In genomic region chr6:58922511-58922910, GRCm38 (mm10) we compare ENCODE assay signal across 25 mouse cellular contexts. TPM values are rescaled to one million over a fixed set of nuclear protein-coding genes. Genes with fewer than 3 reads are reported as not detected.
DNase-seq lines count a peak whose midpoint lies in the region; ATAC-seq and TF ChIP-seq lines count a peak whose summit lies in the region.
"Had no signal": no experiment of that assay in that cellular context is flagged by ENCODE, and none has a peak within 500 bp of the region (broad histone marks: within the 10 kb centered on the region; RNA-seq: fewer than 3 reads in every experiment).

No protein-coding gene starts in this region.

- TF ChIP-seq CTCF in liver, adult 2 months (IDR thresholded peaks at IDR 0.05; ENCODE audit: low read depth, low read length): no peak
- TF ChIP-seq CTCF in Patski (IDR thresholded peaks at IDR 0.05): no peak

- H3K27me3 ChIP-seq in liver, adult 2 months (ENCODE audit: control insufficient read depth, insufficient read depth, low read length): no peaks in the 10 kb centered on the region
- H3K27me3 ChIP-seq in liver, embryonic 11.5 days (replicated peaks; ENCODE audit: control insufficient read depth, insufficient read depth, low read length): no peaks in the 10 kb centered on the region
- H3K27me3 ChIP-seq in Patski: no peaks in the 10 kb centered on the region
- H3K27me3 ChIP-seq: forebrain, embryonic 13.5 days; hindbrain, embryonic 12.5 days; hindbrain, embryonic 15.5 days had no signal

- no peak for ATAC-seq in liver, embryonic 11.5 days (replicated peaks; ENCODE audit: low FRiP score)
- ATAC-seq in Patski: peak; percentile 83
- peak; percentile 45 for ATAC-seq in megakaryocyte, adult 5-6 weeks (ENCODE audit: poor library complexity, severe bottlenecking)
- ATAC-seq in megakaryocyte progenitor cell, adult 5-6 weeks (replicated peaks; ENCODE audit: poor library complexity): no peak
- ATAC-seq: CD4-positive, CD25-positive, alpha-beta regulatory T cell, adult 4 months; forebrain, embryonic 13.5 days; forebrain, embryonic 16.5 days had no signal

- in situ Hi-C loops in Patski (cut with MboI; ENCODE audit: low pct_unique_long_range_greater_than_20kb): loop anchor here (10.0 kb wide), 1 partner anchor 252 kb away; no protein-coding TSS in a partner anchor

- no peak overlapping the region for H3K4me3 ChIP-seq in liver, adult 2 months (ENCODE audit: insufficient read depth, low read depth, low read length)
- H3K4me3 ChIP-seq in liver, embryonic 11.5 days (ENCODE audit: low read depth, low read length): no peak overlapping the region
- H3K4me3 ChIP-seq: forebrain, embryonic 10.5 days; forebrain, embryonic 13.5 days; heart, adult 2 months; heart, embryonic 10.5 days; hindbrain, embryonic 12.5 days; hindbrain, embryonic 15.5 days had no signal

- no peak overlapping the region for H3K4me2 ChIP-seq in liver, embryonic 11.5 days
- H3K4me2 ChIP-seq: forebrain, embryonic 13.5 days; hindbrain, embryonic 12.5 days; hindbrain, embryonic 15.5 days had no signal

- H3K36me3 ChIP-seq in liver, adult 2 months (ENCODE audit: control insufficient read depth, insufficient read depth, low read length): peaks cover 6% of the 10 kb centered on the region
- no peaks in the 10 kb centered on the region for H3K36me3 ChIP-seq in liver, embryonic 11.5 days (ENCODE audit: control insufficient read depth, insufficient read depth, low read length)

- WGBS in liver, adult 2 months: 62% methylated on average over 5 of the region's 5 CpGs
- 77% methylated on average over 5 of the region's 5 CpGs for WGBS in liver, embryonic 11.5 days

- H3K9me3 ChIP-seq in liver, embryonic 11.5 days (ENCODE audit: control insufficient read depth, low read length): no peaks in the 10 kb centered on the region
- H3K9me3 ChIP-seq: forebrain, embryonic 10.5 days; forebrain, embryonic 13.5 days; heart, embryonic 10.5 days; hindbrain, embryonic 12.5 days; hindbrain, embryonic 15.5 days had no signal

- no peak overlapping the region for H3K27ac ChIP-seq in liver, adult 2 months (replicated peaks; ENCODE audit: insufficient read depth, low read depth, low read length)
- no peak overlapping the region for H3K27ac ChIP-seq in liver, embryonic 11.5 days (ENCODE audit: low read depth, low read length)
- H3K27ac ChIP-seq: forebrain, embryonic 10.5 days; forebrain, embryonic 13.5 days; heart, adult 2 months; heart, embryonic 10.5 days; hindbrain, embryonic 12.5 days; hindbrain, embryonic 15.5 days had no signal

- H3K9ac ChIP-seq in liver, adult 2 months (ENCODE audit: low read depth, low read length): no peak overlapping the region
- no peak overlapping the region for H3K9ac ChIP-seq in liver, embryonic 11.5 days (ENCODE audit: low read depth, low read length)
- H3K9ac ChIP-seq: forebrain, embryonic 13.5 days; hindbrain, embryonic 12.5 days; hindbrain, embryonic 15.5 days had no signal

- peak; percentile 76 for DNase-seq in liver, adult 2 months (ENCODE audit: extremely low read depth, low read depth, low spot score)
- no peak for DNase-seq in liver, embryonic 11.5 days (ENCODE audit: low spot score)
- DNase-seq in 3T3-L1 (ENCODE audit: low read depth, low spot score) (peak; percentile 14), Patski (ENCODE audit: low read depth, low spot score) (peak; percentile 50)
- DNase-seq in cerebellum, adult 18-20 months: no peak
- DNase-seq: adrenal gland, adult 2 months; adrenal gland, postnatal 14 days; cerebellum, adult 11-12 months; cerebellum, adult 9-10 months; cerebellum, postnatal 14 days; gastrocnemius, postnatal 10 days; gastrocnemius, postnatal 36 days; heart, adult 2 months had no signal

- POLR2A ChIA-PET in Patski (lab: Charles Lee): no interaction called here

- CTCF ChIA-PET in Patski (lab: Charles Lee): interaction anchor here (1.0 to 1.9 kb wide), 8 partner anchors 10 to 271 kb away, joined by 3 to 7 read pairs (median 4); no protein-coding TSS in a partner anchor

- peaks cover 3% of the 10 kb centered on the region for H3K4me1 ChIP-seq in liver, adult 2 months (ENCODE audit: control insufficient read depth, insufficient read depth, low read length)
- H3K4me1 ChIP-seq in liver, embryonic 11.5 days (replicated peaks; ENCODE audit: control insufficient read depth, insufficient read depth, low read length): no peaks in the 10 kb centered on the region
- H3K4me1 ChIP-seq: forebrain, embryonic 10.5 days; forebrain, embryonic 13.5 days; hindbrain, embryonic 12.5 days; hindbrain, embryonic 15.5 days had no signal

- no peak for TF ChIP-seq POLR2A in liver, adult 2 months (IDR thresholded peaks at IDR 0.05; ENCODE audit: extremely low read depth, insufficient read depth, low read length)

- H3K79me2 ChIP-seq in liver, adult 2 months (ENCODE audit: control insufficient read depth, insufficient read depth, low read length): no peaks in the 10 kb centered on the region

RNA-seq across cellular contexts. Expression of gene Nap1l5, which starts 15.6 kb away (rescaled TPM):
- 0.09 and 0.81 TPM in 2 replicates for total RNA-seq in liver, adult 2 months (2014; rRNA removed)
- 0.09 TPM in 1 of 2 replicates, not detected in the other for polyA plus RNA-seq in liver, adult 2 months (2012; rRNA removed)
- polyA plus RNA-seq in liver, embryonic 11.5 days (2014; fragmentation: Nextera tagmentation; extraction: Ambion mirVana): 0.77 and 1.0 TPM in 2 replicates
- not detected for polyA plus RNA-seq in Patski (2021)
- total RNA-seq in megakaryocyte, adult 5-6 weeks (2015): not detected in 2 replicates
- not detected in 2 replicates for total RNA-seq in megakaryocyte, adult 5-6 weeks (2017)
- total RNA-seq in megakaryocyte progenitor cell, adult 5-6 weeks (2015): not detected in 2 replicates
- total RNA-seq in megakaryocyte progenitor cell, adult 5-6 weeks (2017): not detected in 2 replicates
- total RNA-seq: gastrocnemius, postnatal 36 days; granulocyte monocyte progenitor cell, adult 5-6 weeks; hematopoietic stem cell, adult 5-6 weeks; MEL had no signal
- polyA plus RNA-seq: CD4-positive, CD25-positive, alpha-beta regulatory T cell, adult 4 months had no signal

Comparison
In these comparisons a context has a peak if more than half of its experiments do, and no peak if none do; other contexts are left out.
1. DNase-seq: peak in liver, adult 2 months (single experiment), 3T3-L1 (single experiment) and Patski (single experiment); none in liver, embryonic 11.5 days (single experiment) and cerebellum, adult 18-20 months (0 of 2).
2. ATAC-seq: peak in Patski (single experiment) and megakaryocyte, adult 5-6 weeks (single experiment); none in liver, embryonic 11.5 days (single experiment) and megakaryocyte progenitor cell, adult 5-6 weeks (single experiment).